Mouse (Mus musculus): ENCODE data around the gene S100z. TPM values are rescaled to one million over a fixed set of nuclear protein-coding genes. Genes with fewer than 3 reads are reported as not detected.

S100z gene
- polyA plus RNA-seq, 1 experiment, result not detected

DNA sequence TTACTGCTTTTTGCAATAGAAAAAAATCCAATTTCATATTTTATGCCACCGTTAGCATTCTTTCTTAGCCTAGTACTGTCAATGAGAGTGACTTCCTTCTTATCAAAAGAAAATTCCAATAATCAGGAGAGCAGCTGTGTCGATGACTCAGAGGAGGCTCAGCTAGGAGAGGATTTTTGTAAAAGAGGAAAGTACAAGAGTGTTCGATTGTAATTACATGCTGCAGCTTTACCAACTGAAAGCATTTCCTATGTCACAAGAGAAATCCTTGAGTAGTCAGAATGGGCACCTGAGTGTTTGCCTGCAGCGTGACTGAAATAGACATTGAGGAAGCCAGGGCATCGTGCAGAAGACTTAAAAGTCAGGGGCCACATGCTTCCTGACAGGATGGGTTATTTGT, 39.0 kb downstream of the S100z start:
- DNase-seq, result no peak
- no peak overlapping the region for H3K27ac ChIP-seq (ENCODE audit: control insufficient read depth, insufficient read depth, low read length)
- H3K27me3 ChIP-seq (ENCODE audit: control insufficient read depth, insufficient read depth, low read length), result no peaks in the 10 kb centered on the region; the same call in 1 of the 2 replicates
- WGBS, result 52% methylated on average over 5 of the region's 5 CpGs
- TF ChIP-seq POLR2A (IDR thresholded peaks at IDR 0.05; ENCODE audit: control insufficient read depth, extremely low read depth, insufficient read depth, low read length, poor library complexity) (no peak), CTCF (IDR thresholded peaks at IDR 0.05; ENCODE audit: borderline replicate concordance, control insufficient read depth, extremely low read depth, insufficient read depth, low read length, poor library complexity) (no peak)
- H3K36me3 ChIP-seq (ENCODE audit: control insufficient read depth, insufficient read depth, low read length), result no peaks in the 10 kb centered on the region
- no peak overlapping the region for H3K4me3 ChIP-seq (ENCODE audit: control insufficient read depth, insufficient read depth, low read length)
- no peaks in the 10 kb centered on the region for H3K4me1 ChIP-seq (replicated peaks; ENCODE audit: control insufficient read depth, insufficient read depth, low read length)

DNA sequence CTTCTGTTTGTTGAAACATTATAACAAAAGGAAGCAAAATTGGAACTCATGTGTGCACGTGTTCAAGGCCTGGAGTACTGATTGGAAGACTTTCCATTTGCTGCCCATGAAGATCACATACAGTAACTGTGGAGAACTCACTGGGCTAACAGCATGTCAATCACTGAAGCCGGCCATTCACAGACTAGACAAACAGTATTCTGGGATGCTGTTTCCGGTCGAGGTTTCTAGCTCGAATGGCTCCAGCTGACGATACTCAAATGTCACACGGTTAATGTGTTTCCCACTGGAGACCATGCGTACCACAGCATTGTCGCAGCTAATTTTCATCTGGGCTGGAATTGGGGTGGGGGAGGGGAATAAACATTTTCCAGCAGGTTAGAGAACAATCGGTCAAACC, 46.8 kb downstream of the S100z start:
- Histone ChIP-seq H3K27me3 (ENCODE audit: control insufficient read depth, insufficient read depth, low read length) (no peaks in the 10 kb centered on the region), H3K4me1 (replicated peaks; ENCODE audit: control insufficient read depth, insufficient read depth, low read length) (no peaks in the 10 kb centered on the region), H3K4me3 (ENCODE audit: control insufficient read depth, insufficient read depth, low read length) (no peak overlapping the region), H3K36me3 (ENCODE audit: control insufficient read depth, insufficient read depth, low read length) (no peaks in the 10 kb centered on the region), H3K27ac (ENCODE audit: control insufficient read depth, insufficient read depth, low read length) (no peak overlapping the region)
- WGBS, result 95% methylated on average over 10 of the region's 10 CpGs
- no peak for DNase-seq
- TF ChIP-seq POLR2A (IDR thresholded peaks at IDR 0.05; ENCODE audit: control insufficient read depth, extremely low read depth, insufficient read depth, low read length, poor library complexity) (no peak), CTCF (IDR thresholded peaks at IDR 0.05; ENCODE audit: borderline replicate concordance, control insufficient read depth, extremely low read depth, insufficient read depth, low read length, poor library complexity) (no peak)

DNA sequence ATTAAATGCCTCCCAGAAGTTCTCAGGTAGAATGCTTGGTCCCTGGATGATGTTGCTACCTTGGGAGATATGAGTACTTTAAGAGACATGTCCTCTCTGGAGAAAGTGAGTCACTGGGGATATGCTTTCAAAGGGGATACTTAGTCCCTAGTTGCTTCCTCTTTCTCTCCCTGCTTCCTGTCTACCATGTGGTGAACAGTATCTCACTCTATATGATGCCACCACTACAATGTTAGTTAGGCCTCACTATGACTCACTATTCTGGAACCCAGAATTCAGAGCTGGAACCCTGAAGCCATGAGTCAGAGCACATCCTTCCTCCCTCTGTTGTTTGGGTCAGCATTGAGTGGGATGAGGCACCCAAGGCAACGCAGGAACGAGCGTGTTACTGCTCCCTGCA, 51.0 kb downstream of the S100z start:
- Histone ChIP-seq H3K4me3 (ENCODE audit: control insufficient read depth, insufficient read depth, low read length) (no peak overlapping the region), H3K27ac (ENCODE audit: control insufficient read depth, insufficient read depth, low read length) (no peak overlapping the region), H3K36me3 (ENCODE audit: control insufficient read depth, insufficient read depth, low read length) (no peaks in the 10 kb centered on the region), H3K4me1 (replicated peaks; ENCODE audit: control insufficient read depth, insufficient read depth, low read length) (no peaks in the 10 kb centered on the region), H3K27me3 (ENCODE audit: control insufficient read depth, insufficient read depth, low read length) (no peaks in the 10 kb centered on the region)
- TF ChIP-seq CTCF (IDR thresholded peaks at IDR 0.05; ENCODE audit: borderline replicate concordance, control insufficient read depth, extremely low read depth, insufficient read depth, low read length, poor library complexity) (no peak), POLR2A (IDR thresholded peaks at IDR 0.05; ENCODE audit: control insufficient read depth, extremely low read depth, insufficient read depth, low read length, poor library complexity) (no peak)
- 90% methylated on average over 3 of the region's 3 CpGs for WGBS
- DNase-seq, result no peak

Other genes starting within 250 kb of the S100z start
- gene Pde8b, start 228.4 kb downstream of the S100z start, polyA plus RNA-seq (2012; rRNA removed), result 0.88 and 1.2 TPM in 2 replicates
- 19.9 and 23.0 TPM in 2 replicates for gene Zbed3, start 155.1 kb downstream of the S100z start, polyA plus RNA-seq (2012; rRNA removed)
- gene Aggf1, start 103.4 kb downstream of the S100z start, polyA plus RNA-seq (2012; rRNA removed), result 22.5 and 26.9 TPM in 2 replicates
- gene Crhbp, start 33.8 kb downstream of the S100z start, polyA plus RNA-seq (2012; rRNA removed), result 2.7 and 3.1 TPM in 2 replicates
- 7.8 and 8.5 TPM in 2 replicates for gene F2rl1, start 46.5 kb upstream of the S100z start, polyA plus RNA-seq (2012; rRNA removed)
- 11.6 and 13.0 TPM in 2 replicates for gene F2r, start 139.8 kb upstream of the S100z start, polyA plus RNA-seq (2012; rRNA removed)
- 2.1 and 2.4 TPM in 2 replicates for gene F2rl2, start 218.1 kb upstream of the S100z start, polyA plus RNA-seq (2012; rRNA removed)